Mouse (Mus musculus): ENCODE results near the gene Gdf9.

DNA sequence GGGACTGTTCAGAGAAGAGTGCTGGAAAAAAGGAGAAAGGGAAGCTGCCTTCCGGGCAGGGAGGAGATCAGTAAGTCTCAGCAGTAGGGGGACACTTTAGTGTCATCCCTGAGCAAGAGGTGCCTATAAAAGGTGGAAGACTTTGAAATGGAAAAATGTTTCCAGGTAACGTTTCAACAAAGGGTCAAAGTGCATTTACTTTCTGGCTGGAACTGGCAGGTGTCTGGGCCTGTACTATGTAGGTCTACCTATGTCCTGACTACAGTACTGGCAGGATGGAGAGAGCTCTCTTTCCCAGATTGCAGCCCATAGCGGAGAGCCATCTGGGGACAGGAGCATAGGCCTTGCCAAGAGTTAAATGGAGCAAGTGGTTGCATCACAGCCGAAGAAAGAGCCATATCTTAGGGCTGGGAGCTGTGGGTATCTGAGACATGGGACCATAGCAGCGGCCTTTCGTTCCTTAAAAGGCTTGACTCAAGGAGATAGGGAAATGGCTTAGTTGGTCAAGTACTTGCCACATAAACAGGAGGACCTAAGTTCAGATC lies 5.0 kb upstream of the Gdf9 start:
- no peak for TF ChIP-seq POLR2A (IDR thresholded peaks at IDR 0.05; ENCODE audit: borderline replicate concordance, extremely low read depth, insufficient read depth, insufficient read length, poor library complexity, severe bottlenecking)
- TF ChIP-seq CTCF (IDR thresholded peaks at IDR 0.05; ENCODE audit: borderline replicate concordance, extremely low read depth, insufficient read depth, insufficient read length) = no peak

All from brain, embryonic 14.5 days (tissue).